ENCODE assay signal across 8 mouse cellular contexts in genomic region chr8:124316466-124317136, GRCm38 (mm10).
A peak's percentile ranks its signal among the peaks of the same experiment; 100 is the strongest.
DNase-seq lines count a peak whose midpoint lies in the region; ATAC-seq lines count a peak whose summit lies in the region.

No protein-coding gene starts in this region.

- H3K36me3 ChIP-seq in hindbrain, embryonic 10.5 days = peaks cover 21% of the 10 kb centered on the region
- H3K36me3 ChIP-seq in hindbrain, embryonic 11.5 days (ENCODE audit: control insufficient read depth, insufficient read depth, low read length) = no peaks in the 10 kb centered on the region
- H3K36me3 ChIP-seq in midbrain, embryonic 12.5 days = peaks cover 4% of the 10 kb centered on the region; the same call in 1 of the 2 replicates

- peak overlapping the region; percentile 51 for H3K27ac ChIP-seq in hindbrain, embryonic 10.5 days
- H3K27ac ChIP-seq in hindbrain, embryonic 11.5 days (ENCODE audit: low read depth, low read length) = no peak overlapping the region
- peak overlapping the region; percentile 40; the same call in 1 of the 2 replicates for H3K27ac ChIP-seq in midbrain, embryonic 12.5 days (replicated peaks)

- DNase-seq in hindbrain, embryonic 10.5 days (ENCODE audit: low spot score) = no peak
- DNase-seq in hindbrain, embryonic 11.5 days (ENCODE audit: low spot score) = no peak
- DNase-seq in brain, adult 2 months (ENCODE audit: low read depth, low spot score) = peak; percentile 93
- DNase-seq in gastrocnemius, postnatal 25 days = peak; percentile 71
- DNase-seq in induced T-regulatory cell, adult 2 months (ENCODE audit: low read depth) = peak; percentile 24
- DNase-seq in left cerebral cortex, postnatal 25 days (ENCODE audit: low spot score in 2 of 2) = no peak

- H3K9ac ChIP-seq in hindbrain, embryonic 11.5 days (ENCODE audit: low read depth, low read length) = no peak overlapping the region
- no peak overlapping the region for H3K9ac ChIP-seq in midbrain, embryonic 12.5 days (replicated peaks)

- no peak overlapping the region for H3K4me3 ChIP-seq in hindbrain, embryonic 10.5 days
- H3K4me3 ChIP-seq in hindbrain, embryonic 11.5 days (ENCODE audit: low read depth, low read length) = no peak overlapping the region
- no peak overlapping the region for H3K4me3 ChIP-seq in midbrain, embryonic 12.5 days

- H3K27me3 ChIP-seq in hindbrain, embryonic 10.5 days (ENCODE audit: insufficient read depth, poor library complexity, severe bottlenecking) = no peaks in the 10 kb centered on the region
- no peaks in the 10 kb centered on the region for H3K27me3 ChIP-seq in hindbrain, embryonic 11.5 days (ENCODE audit: control insufficient read depth, insufficient read depth, low read length)
- no peaks in the 10 kb centered on the region for H3K27me3 ChIP-seq in midbrain, embryonic 12.5 days

- H3K4me1 ChIP-seq in hindbrain, embryonic 10.5 days (replicated peaks) = peaks cover 55% of the 10 kb centered on the region
- peaks cover 4% of the 10 kb centered on the region for H3K4me1 ChIP-seq in hindbrain, embryonic 11.5 days (replicated peaks; ENCODE audit: control insufficient read depth, insufficient read depth, low read length)
- H3K4me1 ChIP-seq in midbrain, embryonic 12.5 days = peaks cover 32% of the 10 kb centered on the region

- ATAC-seq in hindbrain, embryonic 11.5 days (ENCODE audit: low FRiP score) = no peak
- ATAC-seq in midbrain, embryonic 12.5 days (ENCODE audit: low FRiP score, low read depth) = no peak
- ATAC-seq in frontal cortex, adult (ENCODE audit: low TSS enrichment) = no peak

- intact Hi-C loops in left cerebral cortex, postnatal 25 days (cut with DNase I) = no loop called here

- 65% methylated on average over 12 of the region's 12 CpGs for WGBS in hindbrain, embryonic 10.5 days
- 65% methylated on average over 12 of the region's 12 CpGs for WGBS in hindbrain, embryonic 11.5 days
- WGBS in midbrain, embryonic 12.5 days = 60% methylated on average over 12 of the region's 12 CpGs

- H3K4me2 ChIP-seq in hindbrain, embryonic 11.5 days (replicated peaks; ENCODE audit: low read depth, low read length) = no peak overlapping the region
- no peak overlapping the region for H3K4me2 ChIP-seq in midbrain, embryonic 12.5 days (replicated peaks)

- no peaks in the 10 kb centered on the region for H3K9me3 ChIP-seq in hindbrain, embryonic 10.5 days
- H3K9me3 ChIP-seq in hindbrain, embryonic 11.5 days (ENCODE audit: control insufficient read depth, low read length) = no peaks in the 10 kb centered on the region
- H3K9me3 ChIP-seq in midbrain, embryonic 12.5 days = no peaks in the 10 kb centered on the region

Comparison
In these comparisons a context has a peak if more than half of its experiments do, and no peak if none do; other contexts are left out.
1. DNase-seq: peak in brain, adult 2 months (single experiment), gastrocnemius, postnatal 25 days (single experiment) and induced T-regulatory cell, adult 2 months (single experiment); none in hindbrain, embryonic 10.5 days (single experiment), hindbrain, embryonic 11.5 days (single experiment) and left cerebral cortex, postnatal 25 days (0 of 2).